Mouse (Mus musculus): Measurements from ENCODE around the gene Sun1.

Gene Sun1

DNA sequence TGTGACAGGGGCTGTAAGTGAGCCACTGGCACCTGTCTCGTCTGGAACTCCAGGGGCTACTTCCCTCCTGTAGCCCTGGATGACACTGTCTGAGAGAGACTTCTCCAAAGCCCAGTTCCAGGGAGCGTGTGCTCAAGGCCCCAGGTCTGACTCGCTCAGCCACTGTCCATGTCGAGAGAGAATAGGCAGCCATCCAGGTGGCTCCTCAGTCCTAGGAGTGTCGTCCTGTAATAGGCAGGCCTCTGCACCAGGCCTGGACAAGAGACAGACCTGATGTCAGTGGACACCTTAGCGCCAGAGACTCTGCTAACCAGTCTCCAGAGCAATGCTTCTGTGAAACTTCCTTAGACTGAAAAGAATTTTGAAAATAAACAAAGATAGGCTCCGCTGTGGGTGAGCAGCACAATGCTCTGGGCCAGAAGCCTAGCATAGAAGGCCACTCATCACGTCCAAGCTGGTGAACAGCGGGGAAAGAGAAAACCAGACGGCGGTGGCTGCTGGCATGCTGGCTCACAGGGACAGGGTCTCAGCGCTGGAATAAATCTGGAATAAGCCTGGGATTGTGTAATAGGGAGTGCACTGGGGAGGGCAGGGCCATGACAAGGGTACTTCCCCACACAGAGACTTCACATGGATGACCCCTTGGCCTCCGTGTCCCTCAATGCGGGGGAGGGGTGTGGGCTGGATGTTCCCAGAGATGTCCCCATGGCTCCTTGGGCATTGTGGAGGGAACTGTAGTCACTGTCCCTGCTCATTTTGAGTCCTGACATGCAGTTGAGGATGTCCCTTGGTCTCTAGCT is 85.9 kb downstream of the Sun1 start:
- no peak for DNase-seq (ENCODE audit: low spot score)

- no peak for DNase-seq (ENCODE audit: low spot score)
Observed at GRCm38 (mm10) chr5:139287099-139287498, 86.7 kb downstream of the Sun1 start.

- no peak for DNase-seq (ENCODE audit: low spot score)
Observed at GRCm38 (mm10) chr5:139287787-139288186, 87.3 kb downstream of the Sun1 start.

- DNase-seq (ENCODE audit: low spot score) = no peak
Observed at GRCm38 (mm10) chr5:139288591-139288990, 88.2 kb downstream of the Sun1 start.

- no peak for DNase-seq (ENCODE audit: low spot score)
Observed at GRCm38 (mm10) chr5:139290467-139291259, 90.2 kb downstream of the Sun1 start.

- no peak for DNase-seq (ENCODE audit: low spot score)
Observed at GRCm38 (mm10) chr5:139291811-139292560, 91.5 kb downstream of the Sun1 start.

DNA sequence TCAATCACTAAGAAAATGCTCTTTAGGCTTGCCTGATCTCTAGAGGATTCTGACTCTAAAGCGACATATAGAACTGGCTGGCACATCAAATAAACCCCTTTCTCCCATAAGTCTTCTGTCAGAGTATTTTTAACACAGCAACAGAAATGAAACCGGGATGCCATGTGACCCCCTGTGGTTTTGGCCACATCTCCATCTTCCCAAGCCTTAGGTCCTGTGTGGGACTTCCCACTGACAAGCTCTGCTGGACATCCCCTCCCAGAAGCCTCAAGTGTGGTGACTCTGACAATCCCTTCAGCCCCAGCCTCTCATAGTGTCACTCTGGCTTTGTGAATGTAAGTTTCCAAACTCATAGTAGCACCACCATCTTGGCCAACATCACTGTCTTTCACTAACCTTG is 93.7 kb downstream of the Sun1 start:
- no peak for DNase-seq (ENCODE audit: low spot score)

- no peak for DNase-seq (ENCODE audit: low spot score)
Observed at GRCm38 (mm10) chr5:139297092-139297491, 96.7 kb downstream of the Sun1 start.

DNA sequence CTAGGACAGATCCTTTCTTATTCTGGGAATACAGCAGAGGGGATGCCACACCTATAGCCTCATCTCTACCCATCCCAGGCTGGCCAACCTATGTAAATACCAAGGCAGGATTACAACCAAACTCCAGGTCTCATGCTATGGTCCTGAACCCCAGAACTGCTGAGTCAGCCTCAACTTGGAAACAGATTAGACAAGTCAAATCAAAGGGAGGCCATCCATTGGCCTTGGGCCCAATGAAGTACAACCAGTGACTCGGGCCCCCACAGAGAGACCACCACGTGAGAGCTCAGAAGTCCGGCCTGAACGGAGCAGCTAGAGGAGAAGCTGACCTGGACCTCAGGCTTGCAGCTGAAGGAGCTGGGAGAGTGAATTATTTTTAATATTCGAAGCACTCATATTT is 97.3 kb downstream of the Sun1 start:
- no peak for DNase-seq (ENCODE audit: low spot score)

Data from urinary bladder, postnatal 14 days (tissue).